Mouse (Mus musculus): ENCODE data around the gene Slc25a24.

The Slc25a24 gene

GRCm38 (mm10) chr3:109122641-109123530 lies at the start of gene Slc25a24:
Gene Slc25a24 (plus strand): TSS chr3:109123149.
- DNase-seq (ENCODE audit: low spot score), result peak; percentile 33

DNA sequence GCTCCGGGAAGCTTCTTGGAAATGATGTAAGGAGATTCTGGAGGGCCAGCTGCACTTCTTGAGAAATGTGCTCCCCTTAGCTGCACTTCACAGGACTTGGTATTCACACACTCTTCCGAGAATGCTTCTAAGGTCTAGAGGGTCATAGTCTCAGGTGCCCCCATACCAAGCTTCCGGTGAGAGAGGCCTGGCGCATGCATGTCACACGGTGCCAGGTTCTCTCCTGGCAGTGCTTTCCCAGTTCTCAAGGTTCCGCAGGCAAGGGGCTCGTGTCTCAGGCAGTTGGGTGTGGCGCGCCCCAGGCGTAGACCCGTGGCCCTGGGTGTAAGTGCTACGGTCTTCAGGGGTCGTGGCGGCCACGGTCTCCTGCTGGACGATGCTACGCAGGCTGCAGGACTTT lies 42.8 kb upstream of the Slc25a24 start, which contains the start of gene Slc25a54:
Gene Slc25a54 (plus strand): TSS at position 301 of the 400 bp plus-strand sequence.
- DNase-seq (ENCODE audit: low spot score), result no peak

GRCm38 (mm10) chr3:109084418-109084817 lies 38.5 kb upstream of the Slc25a24 start:
- DNase-seq (ENCODE audit: low spot score), result no peak

GRCm38 (mm10) chr3:109088460-109088859 lies 34.5 kb upstream of the Slc25a24 start:
- no peak for DNase-seq (ENCODE audit: low spot score)

DNA sequence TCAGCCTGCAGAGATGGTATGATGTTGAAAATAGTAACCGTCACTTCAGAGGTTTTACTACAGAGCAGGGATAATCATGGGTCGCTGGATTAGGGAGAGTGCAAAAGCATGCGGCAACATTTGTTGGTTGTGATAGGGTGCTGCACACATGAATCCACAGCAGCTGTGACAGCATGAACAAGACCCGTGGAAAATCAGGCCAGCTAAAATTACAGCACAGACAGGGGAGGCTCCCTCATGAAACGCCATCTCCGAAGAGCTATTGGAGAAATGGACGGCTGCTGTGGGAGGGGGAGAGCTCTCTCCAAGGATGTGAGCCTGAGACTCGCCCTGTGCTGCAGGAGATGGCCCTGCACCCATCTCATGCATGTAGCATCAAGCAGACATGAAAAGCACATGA lies 18.2 kb upstream of the Slc25a24 start:
- no peak for DNase-seq (ENCODE audit: low spot score)

DNA sequence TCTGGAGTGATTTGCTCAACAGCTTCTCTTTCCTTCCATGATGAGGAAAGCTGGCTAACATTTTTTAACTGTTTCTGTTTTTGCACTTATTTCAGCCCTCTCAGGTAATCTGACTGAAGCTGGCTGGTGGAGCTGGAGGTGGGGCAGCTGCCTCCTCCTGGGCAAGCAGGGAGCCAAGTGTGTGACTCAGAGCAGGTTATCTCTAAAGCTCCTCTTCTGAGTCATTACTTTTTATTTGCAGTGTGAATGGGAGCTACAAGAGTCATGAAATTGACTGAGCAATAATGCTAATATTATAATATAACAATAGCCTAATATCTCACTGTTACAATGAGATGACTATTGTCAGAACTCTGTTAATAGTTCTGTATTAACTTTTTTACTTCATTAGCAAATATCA lies 5.8 kb upstream of the Slc25a24 start:
- DNase-seq (ENCODE audit: low spot score), result no peak

DNA sequence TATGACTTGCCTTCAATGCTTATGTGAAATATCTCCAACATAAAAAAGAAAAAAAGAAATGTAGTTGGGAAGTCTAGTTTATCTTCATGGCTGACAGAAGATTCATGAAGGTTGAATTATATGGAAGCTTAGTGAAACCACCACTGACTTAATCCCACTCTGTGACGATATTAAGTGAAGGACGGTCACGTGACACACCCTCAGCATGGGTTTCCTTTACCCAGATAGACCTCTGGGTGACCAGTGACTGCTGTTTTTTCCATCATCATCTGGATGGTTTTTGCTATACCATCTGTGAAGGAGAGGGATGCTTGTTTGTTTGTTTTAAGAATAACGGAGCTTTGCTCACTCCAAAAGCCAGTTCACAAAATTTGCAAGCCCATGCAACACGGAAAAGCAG lies 3.4 kb upstream of the Slc25a24 start:
- no peak for DNase-seq (ENCODE audit: low spot score)

DNA sequence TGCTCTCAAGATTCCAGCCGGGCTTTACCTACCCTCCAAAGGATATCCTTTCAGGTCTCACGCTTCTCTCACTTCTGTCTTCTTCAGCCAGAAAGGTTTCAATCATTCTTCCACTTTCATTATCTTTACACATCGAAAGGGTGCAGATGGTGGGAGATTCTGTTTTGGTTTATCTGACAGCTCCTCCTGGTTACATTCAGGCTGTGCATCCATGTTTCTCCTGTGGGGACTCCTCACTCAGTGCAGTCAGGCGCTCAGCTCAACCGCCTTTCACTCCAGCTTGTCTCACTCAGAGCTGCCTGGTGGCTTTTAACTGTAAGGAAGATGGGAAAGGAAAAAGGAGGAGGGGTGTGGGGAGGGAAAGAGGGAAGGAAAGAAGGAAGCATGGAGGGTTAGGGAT lies 3.0 kb upstream of the Slc25a24 start:
- no peak for DNase-seq (ENCODE audit: low spot score)

- DNase-seq (ENCODE audit: low spot score), result peak; percentile 7
These were observed 607 bp downstream of the Slc25a24 start for GRCm38 (mm10) chr3:109123531-109123981.

GRCm38 (mm10) chr3:109124091-109124490 lies 1.1 kb downstream of the Slc25a24 start:
- DNase-seq (ENCODE audit: low spot score), result no peak

DNA sequence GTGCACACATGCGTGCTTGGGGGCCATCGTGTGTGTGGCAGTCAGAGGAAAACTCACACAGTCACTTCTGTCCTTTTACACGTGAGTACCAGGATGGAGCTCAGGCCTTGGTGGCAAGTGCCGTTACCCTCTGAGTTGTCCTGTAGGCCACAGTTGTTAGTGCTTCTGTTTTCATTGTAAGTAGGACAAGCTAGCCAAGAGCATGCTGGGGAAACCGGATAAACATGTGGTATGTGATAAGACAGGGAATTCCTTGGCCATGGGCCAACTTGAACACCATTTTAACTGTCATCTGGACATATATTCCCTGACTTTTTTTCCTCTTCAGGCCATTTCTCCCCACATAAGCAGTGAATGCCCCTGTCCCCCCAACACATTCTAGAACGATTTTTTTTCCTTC lies 2.6 kb downstream of the Slc25a24 start:
- no peak for DNase-seq (ENCODE audit: low spot score)

GRCm38 (mm10) chr3:109129768-109130167 lies 6.8 kb downstream of the Slc25a24 start:
- no peak for DNase-seq (ENCODE audit: low spot score)

GRCm38 (mm10) chr3:109132966-109133365 lies 10.0 kb downstream of the Slc25a24 start:
- DNase-seq (ENCODE audit: low spot score), result no peak

DNA sequence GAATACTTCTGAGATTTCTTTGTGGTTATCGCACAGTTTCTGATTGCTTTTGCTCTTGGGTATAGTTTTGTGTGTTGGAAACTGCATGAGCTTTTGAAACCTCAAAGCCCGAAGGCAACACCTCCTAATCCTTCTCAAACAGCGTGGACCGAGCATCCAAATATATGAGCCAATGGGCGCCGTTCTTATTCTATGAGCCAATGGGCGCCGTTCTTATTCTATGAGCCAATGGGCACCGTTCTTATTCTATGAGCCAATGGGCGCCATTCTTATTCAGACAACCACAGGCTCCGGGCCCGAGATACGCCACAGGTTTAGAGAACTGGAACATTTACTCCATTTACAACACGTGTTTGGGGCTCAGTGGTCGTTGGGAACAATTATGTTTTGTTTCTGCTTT lies 11.1 kb downstream of the Slc25a24 start:
- DNase-seq (ENCODE audit: low spot score), result no peak

DNA sequence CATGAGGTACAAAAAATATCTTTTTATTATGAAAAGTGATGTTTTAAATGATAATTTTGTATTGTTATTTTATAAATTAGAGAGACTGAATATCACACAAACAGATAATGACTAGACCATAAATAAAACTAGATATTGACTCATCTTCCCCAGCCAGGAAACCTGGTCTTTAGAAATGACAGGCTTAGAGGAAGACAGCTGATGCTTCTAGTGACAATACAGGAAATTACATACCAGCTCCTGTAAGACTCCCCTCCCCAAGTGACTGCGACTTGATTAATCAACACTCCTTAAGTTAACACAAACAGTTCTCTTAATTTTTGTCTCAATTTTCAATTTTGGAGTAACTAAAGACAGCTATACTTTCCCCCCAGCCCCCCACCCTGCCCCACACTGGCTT lies 12.4 kb downstream of the Slc25a24 start:
- no peak for DNase-seq (ENCODE audit: low spot score)

- no peak for DNase-seq (ENCODE audit: low spot score)
These were observed 29.6 kb downstream of the Slc25a24 start for GRCm38 (mm10) chr3:109152561-109152960.

- no peak for DNase-seq (ENCODE audit: low spot score)
These were observed 30.5 kb downstream of the Slc25a24 start for GRCm38 (mm10) chr3:109153410-109153809.

- DNase-seq (ENCODE audit: low spot score), result no peak
These were observed 33.1 kb downstream of the Slc25a24 start for GRCm38 (mm10) chr3:109155926-109156669.

DNA sequence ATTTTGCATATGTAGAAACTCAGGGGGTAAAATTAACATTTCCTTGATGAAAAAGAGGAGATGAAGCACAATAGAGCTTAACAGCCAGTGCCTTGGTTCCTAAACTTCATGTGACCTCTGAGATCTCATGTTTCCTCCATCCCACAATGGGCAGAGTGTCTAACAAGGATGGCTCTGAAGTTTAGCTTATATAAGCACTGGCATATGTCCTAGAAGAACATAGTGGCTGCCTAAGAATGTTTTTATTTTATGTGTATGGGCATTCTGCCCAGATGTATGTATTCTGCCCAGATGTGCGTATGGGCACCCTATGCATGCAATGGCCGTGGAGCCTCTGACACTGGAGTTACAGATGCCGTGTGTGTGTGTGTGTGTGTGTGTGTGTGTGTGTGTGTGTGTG lies 34.5 kb downstream of the Slc25a24 start:
- DNase-seq (ENCODE audit: low spot score), result no peak

DNA sequence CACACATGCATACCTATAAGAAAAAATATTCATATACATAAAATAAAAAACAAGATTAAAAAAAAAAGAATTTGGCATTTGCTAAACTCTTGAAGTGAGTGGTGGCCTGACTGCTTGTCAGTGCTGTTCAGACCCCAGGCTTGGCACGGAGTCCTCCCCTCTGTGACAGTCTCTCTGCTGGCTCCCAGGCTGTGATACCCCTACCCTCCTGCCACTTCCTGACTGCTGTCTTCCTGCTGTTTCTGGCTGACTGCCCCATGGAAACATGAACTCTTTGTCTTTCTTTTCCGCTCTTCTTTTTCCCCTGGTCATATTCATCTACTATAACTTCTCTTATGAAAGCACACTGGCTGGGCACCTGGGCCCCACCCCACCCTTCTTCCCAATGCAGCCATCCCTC lies 41.1 kb downstream of the Slc25a24 start:
- no peak for DNase-seq (ENCODE audit: low spot score)

DNA sequence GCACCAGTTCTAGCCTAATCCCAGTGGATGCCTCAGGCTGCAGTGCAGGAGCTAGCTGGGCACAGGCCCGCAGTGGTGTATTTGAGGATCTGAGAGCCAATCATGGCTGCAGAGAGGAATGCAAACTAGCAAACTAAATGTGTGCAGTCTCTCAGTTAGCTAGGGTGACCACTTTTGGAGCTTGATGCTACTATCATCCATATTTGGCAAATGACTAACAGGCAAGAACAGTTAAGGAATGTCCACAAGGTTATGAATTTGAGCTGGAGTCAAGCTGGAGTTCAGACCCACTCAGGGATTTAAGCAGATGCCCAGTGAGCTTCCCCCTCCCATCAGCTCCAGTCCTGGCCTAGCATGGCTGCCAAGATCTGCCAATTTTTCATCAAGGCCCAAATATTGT lies 41.7 kb downstream of the Slc25a24 start:
- DNase-seq (ENCODE audit: low spot score), result no peak

GRCm38 (mm10) chr3:109165214-109165829 lies 42.4 kb downstream of the Slc25a24 start:
- DNase-seq (ENCODE audit: low spot score), result no peak

GRCm38 (mm10) chr3:109169121-109169520 lies 46.2 kb downstream of the Slc25a24 start:
- no peak for DNase-seq (ENCODE audit: low spot score)

Data from ovary, postnatal 14 days (tissue).